Mouse (Mus musculus): ENCODE results near the gene R3hdml.

GRCm38 (mm10) chr2:163492018-163492417 lies at the start of gene R3hdml:
- no peak for TF ChIP-seq NELFE (IDR thresholded peaks at IDR 0.05; ENCODE audit: low read depth, low read length)
- no peak for TF ChIP-seq TCF12 (IDR thresholded peaks at IDR 0.05; ENCODE audit: low read depth, low read length)
- no peak for TF ChIP-seq POLR2A (IDR thresholded peaks at IDR 0.05; ENCODE audit: low read depth, low read length)
- no peak for TF ChIP-seq RAD21 (IDR thresholded peaks at IDR 0.05; ENCODE audit: low read depth, low read length)
- no peak for TF ChIP-seq ZMIZ1 (IDR thresholded peaks at IDR 0.05; ENCODE audit: low read depth, low read length)
- no peak for TF ChIP-seq POLR2AphosphoS2 (IDR thresholded peaks at IDR 0.05; ENCODE audit: low read depth, low read length)
- no peak for TF ChIP-seq CHD2 (IDR thresholded peaks at IDR 0.05; ENCODE audit: low read length)
- TF ChIP-seq CTCF (conservative IDR thresholded peaks at IDR 0.05 in 1 of 2, IDR thresholded peaks at IDR 0.05 in 1 of 2; ENCODE audit: low read depth in 2 of 2, low read length in 2 of 2): no peak
- no peak for TF ChIP-seq ZNF384 (IDR thresholded peaks at IDR 0.05; ENCODE audit: low read depth, low read length)
- TF ChIP-seq EP300 (IDR thresholded peaks at IDR 0.05; ENCODE audit: low read length): no peak
- TF ChIP-seq JUND (conservative IDR thresholded peaks at IDR 0.05; ENCODE audit: low read depth, low read length): no peak
- no peak for TF ChIP-seq MAFK (IDR thresholded peaks at IDR 0.05; ENCODE audit: insufficient replicate concordance, low read length)
- no peak for TF ChIP-seq MAZ (IDR thresholded peaks at IDR 0.05; ENCODE audit: low read depth, low read length)
